Mouse (Mus musculus) cortical plate, adult 2 months (tissue): ENCODE results near the gene Slc2a9.

Experiments used
- CTCF ChIP-seq: fragments of 200-500 bp; IDR thresholded peaks from 2 replicates; pipeline ENCODE4 v1.5.1; 2011; ENCODE audit warnings: mild to moderate bottlenecking, control low read depth, low read length; ENCODE audit not compliant: insufficient read depth; ENCODE audit errors: extremely low read depth
- POLR2A ChIP-seq: fragments of 200-500 bp; IDR thresholded peaks from 2 replicates; pipeline ENCODE4 v1.6.1; 2011; ENCODE audit warnings: mild to moderate bottlenecking, low read length, control low read depth; ENCODE audit not compliant: insufficient read depth; ENCODE audit errors: extremely low read depth

- TF ChIP-seq POLR2A (no peak), CTCF (no peak)
Measured at GRCm38 (mm10) chr5:38441088-38441839, 61.7 kb downstream of the Slc2a9 start.
